Mouse (Mus musculus): ENCODE measurements around the gene Mtus2.
"Not testable (repeated sequence)": the region's sequence is repeated elsewhere in the genome, so short reads cannot be mapped to it uniquely, and the experiment has no call there.

Mtus2 gene

GRCm38 (mm10) chr5:148287529-148287928 is 330.4 kb downstream of the Mtus2 start:
- no peak for DNase-seq

GRCm38 (mm10) chr5:148288804-148289203 is 331.7 kb downstream of the Mtus2 start:
- DNase-seq = no peak

GRCm38 (mm10) chr5:148289951-148290350 is 332.8 kb downstream of the Mtus2 start:
- no peak for DNase-seq

GRCm38 (mm10) chr5:148292862-148293261 is 335.7 kb downstream of the Mtus2 start:
- DNase-seq = no peak

- DNase-seq = peak; percentile 44 to 55
Observed at GRCm38 (mm10) chr5:148293346-148293745, 336.2 kb downstream of the Mtus2 start.

- no peak for DNase-seq
Observed at GRCm38 (mm10) chr5:148302968-148303367, 345.8 kb downstream of the Mtus2 start.

- DNase-seq = no peak
Observed at GRCm38 (mm10) chr5:148304112-148304511, 347.0 kb downstream of the Mtus2 start.

GRCm38 (mm10) chr5:148310790-148311189 is 353.7 kb downstream of the Mtus2 start:
- peak; percentile 60 to 68 for DNase-seq

- DNase-seq = peak in 1 of 2 experiments; percentile 15
Observed at GRCm38 (mm10) chr5:148312443-148312842, 355.3 kb downstream of the Mtus2 start.

- DNase-seq = no peak
Observed at GRCm38 (mm10) chr5:148314931-148315330, 357.8 kb downstream of the Mtus2 start.

GRCm38 (mm10) chr5:148325317-148325885 is 368.3 kb downstream of the Mtus2 start:
- peak; percentile 26 to 29 for DNase-seq

GRCm38 (mm10) chr5:148326295-148326694 is 369.2 kb downstream of the Mtus2 start:
- DNase-seq = not testable (repeated sequence)

- DNase-seq = no peak
Observed at GRCm38 (mm10) chr5:148328982-148329381, 371.9 kb downstream of the Mtus2 start.

- no peak for DNase-seq
Observed at GRCm38 (mm10) chr5:148331229-148331776, 374.2 kb downstream of the Mtus2 start.

- no peak for DNase-seq
Observed at GRCm38 (mm10) chr5:148331926-148332621, 375.0 kb downstream of the Mtus2 start.

- DNase-seq = peak; percentile 55 to 65
Observed at GRCm38 (mm10) chr5:148332622-148332974, 375.5 kb downstream of the Mtus2 start.

- no peak for DNase-seq
Observed at GRCm38 (mm10) chr5:148339126-148339525, 382.0 kb downstream of the Mtus2 start.

- peak in 1 of 2 experiments; percentile 13 for DNase-seq
Observed at GRCm38 (mm10) chr5:148342061-148342741, 385.1 kb downstream of the Mtus2 start.

- DNase-seq = no peak
Observed at GRCm38 (mm10) chr5:148344374-148344773, 387.3 kb downstream of the Mtus2 start.

- no peak for DNase-seq
Observed at GRCm38 (mm10) chr5:148346543-148346942, 389.4 kb downstream of the Mtus2 start.

- no peak for DNase-seq
Observed at GRCm38 (mm10) chr5:148348153-148348552, 391.0 kb downstream of the Mtus2 start.

- no peak for DNase-seq
Observed at GRCm38 (mm10) chr5:148349327-148350011, 392.3 kb downstream of the Mtus2 start.

GRCm38 (mm10) chr5:148353429-148353828 is 396.3 kb downstream of the Mtus2 start:
- no peak for DNase-seq
